Mouse (Mus musculus) lung, embryonic 16.5 days (tissue): Measurements from ENCODE around the gene Rem1. TPM values are rescaled to one million over a fixed set of nuclear protein-coding genes. Genes with fewer than 3 reads are reported as not detected.

Experiments used
- ATAC-seq: fragments of 200-750 bp; cut with Nextera tagmentation; 2 replicates; pipeline ENCODE4 v1.8.0; 2017; ENCODE audit warnings: low read depth, mild to moderate bottlenecking, moderate library complexity
- H3K27ac ChIP-seq: fragments of 300-500 bp; sonication (generic); 2 replicates; pipeline ENCODE4 v1.5.1; 2014; ENCODE audit warnings: mild to moderate bottlenecking, control low read depth, low read length
- H3K27me3 ChIP-seq: fragments of 300-500 bp; sonication (generic); 2 replicates; pipeline ENCODE4 v1.6.1; 2014; ENCODE audit warnings: low read depth, low read length, mixed read lengths; ENCODE audit not compliant: control insufficient read depth, insufficient read depth
- H3K36me3 ChIP-seq: fragments of 300-500 bp; sonication (generic); 2 replicates; pipeline ENCODE4 v1.6.1; 2014; ENCODE audit warnings: low read length; ENCODE audit not compliant: control insufficient read depth, insufficient read depth
- H3K4me1 ChIP-seq: fragments of 300-500 bp; sonication (generic); replicated peaks from 2 replicates; pipeline ENCODE4 v1.6.1; 2014; ENCODE audit warnings: low read length, mixed read lengths; ENCODE audit not compliant: control insufficient read depth, insufficient read depth
- H3K4me2 ChIP-seq: fragments of 300-500 bp; sonication (generic); 2 replicates; pipeline ENCODE4 v1.6.1; 2014; ENCODE audit warnings: low read depth, low read length, control low read depth
- H3K4me3 ChIP-seq: fragments of 300-500 bp; sonication (generic); 2 replicates; pipeline ENCODE4 v1.5.1; 2014; ENCODE audit warnings: mild to moderate bottlenecking, low read length, control low read depth
- H3K9ac ChIP-seq: fragments of 300-500 bp; sonication (generic); 2 replicates; pipeline ENCODE4 v1.6.1; 2014; ENCODE audit warnings: low read length, control low read depth
- H3K9me3 ChIP-seq: fragments of 300-500 bp; sonication (generic); 2 replicates; pipeline ENCODE4 v1.6.1; 2016; ENCODE audit warnings: low read length; ENCODE audit not compliant: control insufficient read depth
- WGBS: fragments of 180-500 bp; shearing (Covaris S2); extraction: QIAGEN DNeasy Blood & Tissue Kit; methylation state at CpG from one replicate; pipeline ENCODE4 v1.1.7; 2014; 5-methylcytosine and 5-hydroxymethylcytosine counted together
- polyA plus RNA-seq: library from polyadenylated mRNA; unstranded; fragments of >200 nt; fragmentation: Nextera tagmentation; extraction: Ambion mirVana; gene quantifications from 2 replicates; pipeline ENCODE4 v1.2.1, GENCODE M21; 2015

Gene Rem1
- polyA plus RNA-seq, 1 experiment from 2014 or later = 8.4 TPM

DNA sequence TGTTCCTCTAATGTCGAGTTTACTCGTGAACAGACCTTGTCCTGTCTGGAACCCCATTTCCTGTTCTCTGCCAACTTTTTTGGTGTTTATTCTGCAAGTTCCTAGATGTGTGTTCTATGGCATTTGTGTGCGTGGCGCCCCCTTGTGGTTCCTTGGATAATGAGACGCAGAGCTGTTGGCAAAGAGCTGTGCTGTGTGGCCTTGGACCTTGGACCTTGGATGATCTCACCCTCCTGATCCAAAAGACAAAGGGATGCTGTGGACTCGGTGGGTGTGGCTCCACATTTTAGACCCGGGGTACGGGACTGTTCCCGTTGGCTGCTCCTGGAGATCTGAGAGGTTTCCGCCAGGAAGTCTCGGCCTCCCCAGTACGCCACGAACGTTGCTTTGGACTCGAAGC, 22.7 kb upstream of the Rem1 start, which contains the start of gene Defb36:
Defb36 (plus strand) TSS at position 271 of the 400 bp plus-strand sequence.
- Histone ChIP-seq H3K4me2 (no peak within 1 kb of the TSS), H3K4me1 (no peaks in the 10 kb centered on the region), H3K36me3 (no peaks in the 10 kb centered on the region), H3K27me3 (no peaks in the 10 kb centered on the region), H3K9ac (no peak within 1 kb of the TSS), H3K9me3 (peaks cover 2% of the 10 kb centered on the region), H3K4me3 (no peak within 1 kb of the TSS), H3K27ac (no peak within 1 kb of the TSS)
- ATAC-seq = no peak
- WGBS = 78% methylated on average over 15 of the region's 15 CpGs

- Histone ChIP-seq H3K36me3 (no peaks in the 10 kb centered on the region), H3K9me3 (peaks cover 2% of the 10 kb centered on the region), H3K4me1 (no peaks in the 10 kb centered on the region), H3K4me2 (no peak overlapping the region), H3K27me3 (no peaks in the 10 kb centered on the region), H3K27ac (no peak overlapping the region), H3K9ac (no peak overlapping the region), H3K4me3 (no peak overlapping the region)
- ATAC-seq = no peak
- WGBS = 28% methylated on average over 6 of the region's 6 CpGs
These were observed 19.0 kb upstream of the Rem1 start for GRCm38 (mm10) chr2:152607746-152608145.

DNA sequence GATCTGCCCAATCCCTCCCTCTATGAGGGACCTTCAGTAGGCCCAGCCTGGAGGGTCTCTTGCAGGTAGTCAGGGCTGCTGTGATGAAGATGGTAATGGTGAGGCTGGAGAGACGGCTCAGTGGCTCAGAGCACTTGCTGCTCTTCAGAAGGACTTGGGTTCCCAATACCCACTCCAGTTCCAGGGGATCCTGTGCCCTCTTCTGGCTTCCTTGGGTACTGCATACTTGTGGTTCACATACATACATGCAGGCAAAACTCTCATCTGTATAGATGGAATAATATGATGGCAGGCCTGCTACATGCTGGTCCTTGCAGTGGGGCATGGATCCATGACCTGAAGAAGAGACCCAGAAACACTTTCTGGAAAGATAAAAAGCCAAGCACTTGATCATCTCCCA, 18.0 kb upstream of the Rem1 start:
- H3K4me2 ChIP-seq = no peak overlapping the region
- no peak for ATAC-seq
- no peak overlapping the region for H3K4me3 ChIP-seq
- no peak overlapping the region for H3K9ac ChIP-seq
- no peaks in the 10 kb centered on the region for H3K27me3 ChIP-seq
- peaks cover 2% of the 10 kb centered on the region for H3K9me3 ChIP-seq
- H3K36me3 ChIP-seq = no peaks in the 10 kb centered on the region
- no peak overlapping the region for H3K27ac ChIP-seq
- WGBS = 100% methylated on average over 1 of the region's 1 CpGs
- no peaks in the 10 kb centered on the region for H3K4me1 ChIP-seq

- 0 out of 2 replicates have a peak, but pooled peaks have one; percentile 20 for ATAC-seq
- H3K27me3 ChIP-seq = no peaks in the 10 kb centered on the region
- peaks cover 2% of the 10 kb centered on the region for H3K9me3 ChIP-seq
- WGBS = 19% methylated on average over 8 of the region's 8 CpGs
- no peak overlapping the region for H3K9ac ChIP-seq
- no peak overlapping the region for H3K27ac ChIP-seq
- no peaks in the 10 kb centered on the region for H3K4me1 ChIP-seq
- no peak overlapping the region for H3K4me2 ChIP-seq
- no peak overlapping the region for H3K4me3 ChIP-seq
- no peaks in the 10 kb centered on the region for H3K36me3 ChIP-seq
These were observed 14.6 kb upstream of the Rem1 start for GRCm38 (mm10) chr2:152612193-152612592.

GRCm38 (mm10) chr2:152615563-152615962, 11.2 kb upstream of the Rem1 start:
- WGBS = 8% methylated on average over 7 of the region's 7 CpGs
- no peaks in the 10 kb centered on the region for H3K27me3 ChIP-seq
- H3K9me3 ChIP-seq = no peaks in the 10 kb centered on the region
- peak; percentile 79 for ATAC-seq
- H3K4me1 ChIP-seq = no peaks in the 10 kb centered on the region
- no peak overlapping the region for H3K4me2 ChIP-seq
- H3K4me3 ChIP-seq = no peak overlapping the region
- H3K36me3 ChIP-seq = no peaks in the 10 kb centered on the region
- H3K27ac ChIP-seq = no peak overlapping the region
- no peak overlapping the region for H3K9ac ChIP-seq

DNA sequence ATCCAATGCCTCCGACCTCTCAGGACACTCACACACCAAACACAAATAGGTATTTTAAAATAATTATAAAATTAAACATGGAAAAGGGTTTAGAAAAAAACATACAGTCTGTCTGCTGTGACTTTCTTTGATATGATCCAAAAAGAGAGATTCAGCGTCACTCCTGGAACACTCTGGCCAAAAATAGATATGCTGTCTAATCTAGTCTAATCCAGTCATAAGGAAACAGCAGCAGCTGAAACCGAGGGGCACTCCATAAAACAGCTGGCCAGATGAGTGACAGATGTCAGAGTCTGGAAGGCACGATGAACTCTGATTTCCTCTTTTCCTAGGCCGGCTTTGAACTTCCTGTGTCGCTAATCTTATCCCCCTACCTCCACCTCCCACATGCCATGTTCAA, 10.3 kb upstream of the Rem1 start:
- ATAC-seq = no peak
- Histone ChIP-seq H3K4me3 (no peak overlapping the region), H3K27me3 (no peaks in the 10 kb centered on the region), H3K9me3 (no peaks in the 10 kb centered on the region), H3K4me1 (no peaks in the 10 kb centered on the region), H3K27ac (no peak overlapping the region), H3K36me3 (no peaks in the 10 kb centered on the region), H3K9ac (no peak overlapping the region), H3K4me2 (no peak overlapping the region)
- 61% methylated on average over 6 of the region's 6 CpGs for WGBS

DNA sequence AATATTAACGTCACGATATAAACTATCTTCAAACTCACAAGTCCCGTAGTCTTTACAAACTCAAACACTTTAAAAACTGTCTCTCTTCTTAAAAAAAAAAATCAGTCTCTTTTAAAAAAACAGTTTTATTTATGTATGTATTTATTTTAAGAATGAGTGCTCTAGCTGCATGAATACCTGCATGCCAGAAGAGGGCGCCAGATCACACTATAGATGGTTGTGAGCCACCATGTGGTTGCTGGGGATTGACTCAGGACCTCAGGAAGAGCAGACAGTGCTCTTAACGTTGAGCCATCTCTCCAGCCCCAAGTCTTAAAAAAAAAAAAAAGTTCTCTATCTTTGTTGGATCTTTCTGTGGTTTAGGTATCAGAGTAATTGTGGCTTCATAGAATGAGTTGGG, 9.4 kb upstream of the Rem1 start:
- Histone ChIP-seq H3K27me3 (no peaks in the 10 kb centered on the region), H3K9me3 (no peaks in the 10 kb centered on the region), H3K4me2 (no peak overlapping the region), H3K4me1 (no peaks in the 10 kb centered on the region), H3K9ac (no peak overlapping the region), H3K36me3 (no peaks in the 10 kb centered on the region), H3K4me3 (no peak overlapping the region), H3K27ac (no peak overlapping the region)
- WGBS = 55% methylated on average over 5 of the region's 5 CpGs
- ATAC-seq = no peak

- Histone ChIP-seq H3K9ac (no peak overlapping the region), H3K36me3 (no peaks in the 10 kb centered on the region)
These were observed 6.2 kb upstream of the Rem1 start for GRCm38 (mm10) chr2:152620367-152621134.

DNA sequence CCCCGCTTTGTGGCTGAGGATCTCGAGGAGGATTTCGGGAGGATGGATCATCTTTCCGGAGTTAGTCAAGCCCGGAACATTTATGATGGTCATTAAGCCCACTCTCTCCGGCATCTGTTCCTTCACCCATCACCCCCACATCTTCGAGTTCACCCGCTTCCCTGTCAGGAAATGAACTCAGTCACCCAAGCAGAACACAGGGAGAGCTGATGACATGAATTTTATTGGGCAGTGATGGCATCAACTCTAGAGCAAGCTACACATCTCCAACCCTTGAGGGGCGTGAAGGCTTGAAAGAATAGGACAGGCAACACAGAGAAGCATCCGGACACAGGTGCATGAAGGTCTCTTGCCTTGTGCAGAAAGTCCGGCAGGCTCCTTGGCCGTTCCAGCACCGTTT, 4.6 kb upstream of the Rem1 start:
- 86% methylated on average over 13 of the region's 13 CpGs for WGBS
- no peaks in the 10 kb centered on the region for H3K36me3 ChIP-seq
- no peak for ATAC-seq
- H3K27ac ChIP-seq = no peak overlapping the region
- no peak overlapping the region for H3K4me3 ChIP-seq
- peaks cover 18% of the 10 kb centered on the region for H3K27me3 ChIP-seq
- no peak overlapping the region for H3K4me2 ChIP-seq
- H3K4me1 ChIP-seq = peaks cover 7% of the 10 kb centered on the region; the same call in 1 of the 2 replicates
- H3K9ac ChIP-seq = no peak overlapping the region
- H3K9me3 ChIP-seq = no peaks in the 10 kb centered on the region

More at GRCm38 (mm10) chr2:152620367-152621134, 6.2 kb upstream of the Rem1 start:
- Histone ChIP-seq H3K27ac (no peak overlapping the region), H3K4me2 (no peak overlapping the region), H3K4me1 (no peaks in the 10 kb centered on the region), H3K4me3 (no peak overlapping the region), H3K27me3 (peaks cover 4% of the 10 kb centered on the region; the same call in 1 of the 2 replicates), H3K9me3 (no peaks in the 10 kb centered on the region)
- WGBS = 59% methylated on average over 9 of the region's 9 CpGs
- no peak for ATAC-seq
